Mouse (Mus musculus) small intestine, adult 2 months (tissue): ENCODE measurements around the gene Glrx5.

ENCODE experiments used
- CTCF ChIP-seq: fragments of 200-500 bp; IDR thresholded peaks from 2 replicates; pipeline ENCODE4 v1.5.1; 2012; ENCODE audit warnings: low read depth, mild to moderate bottlenecking, control low read depth, inconsistent platforms, low read length, moderate library complexity, mixed read lengths; ENCODE audit not compliant: insufficient replicate concordance, insufficient read length; ENCODE audit errors: extremely low read depth
- POLR2A ChIP-seq: fragments of 200-500 bp; IDR thresholded peaks from 2 replicates; pipeline ENCODE4 v1.6.1; 2012; ENCODE audit warnings: low read depth, mild to moderate bottlenecking, control low read depth, inconsistent platforms, low read length, moderate library complexity

- TF ChIP-seq CTCF (no peak), POLR2A (no peak)
Observed at GRCm38 (mm10) chr12:104995259-104995876, 37.1 kb upstream of the Glrx5 start.
